Mouse (Mus musculus): Measurements from ENCODE around the gene Krt7.

- TF ChIP-seq CTCF (IDR thresholded peaks at IDR 0.05; ENCODE audit: borderline replicate concordance, control insufficient read depth, extremely low read depth, insufficient read depth, low read length, poor library complexity), result no peak
- no peak for TF ChIP-seq POLR2A (IDR thresholded peaks at IDR 0.05; ENCODE audit: control insufficient read depth, extremely low read depth, insufficient read depth, low read length, poor library complexity)
These were observed 35.7 kb downstream of the Krt7 start for GRCm38 (mm10) chr15:101446572-101446971.

Data from thymus, adult 2 months (tissue).